Mouse (Mus musculus) heart, embryonic 10.5 days (tissue): ENCODE measurements at regions not wholly inside any gene's neighbourhood (a gene's known extent, or its start where the extent isn't known, plus 50 kb on each side); places are given as distances from the start of the nearest gene placed in this dataset.
"Not testable (repeated sequence)": the region's sequence is repeated elsewhere in the genome, so short reads cannot be mapped to it uniquely, and the experiment has no call there.

Experiments used
- DNase-seq: peaks from one replicate; pipeline ENCODE4 v3.0.0-alpha.2; 2017; ENCODE audit warnings: low spot score
- H3K27ac ChIP-seq: fragments of 300-500 bp; sonication (generic); 2 replicates; pipeline ENCODE4 v1.5.1; 2016; ENCODE audit warnings: mild to moderate bottlenecking
- H3K27me3 ChIP-seq: fragments of 300-500 bp; sonication (generic); 2 replicates; pipeline ENCODE4 v1.6.1; 2016; ENCODE audit warnings: mild to moderate bottlenecking; ENCODE audit not compliant: poor library complexity, insufficient read depth, severe bottlenecking
- H3K36me3 ChIP-seq: fragments of 300-500 bp; sonication (generic); 2 replicates; pipeline ENCODE4 v1.6.1; 2016; ENCODE audit warnings: mild to moderate bottlenecking, moderate library complexity
- H3K4me1 ChIP-seq: fragments of 300-500 bp; sonication (generic); 2 replicates; pipeline ENCODE4 v1.6.1; 2016; ENCODE audit warnings: mild to moderate bottlenecking
- H3K4me3 ChIP-seq: fragments of 300-500 bp; sonication (generic); 2 replicates; pipeline ENCODE4 v1.5.1; 2016; ENCODE audit warnings: mild to moderate bottlenecking, moderate library complexity
- H3K9me3 ChIP-seq: fragments of 300-500 bp; sonication (generic); 2 replicates; pipeline ENCODE4 v1.6.1; 2016; ENCODE audit warnings: mild to moderate bottlenecking, moderate library complexity
- WGBS: fragments of 180-500 bp; shearing (Covaris S2); methylation state at CpG from one replicate; pipeline ENCODE4 v1.1.7; 2016; 5-methylcytosine and 5-hydroxymethylcytosine counted together

- no peak for DNase-seq
- Histone ChIP-seq H3K4me1 (no peaks in the 10 kb centered on the region), H3K27me3 (no peaks in the 10 kb centered on the region), H3K36me3 (no peaks in the 10 kb centered on the region), H3K9me3 (no peaks in the 10 kb centered on the region), H3K4me3 (no peak overlapping the region), H3K27ac (no peak overlapping the region)
- WGBS = 80% methylated on average over 4 of the region's 4 CpGs
Measured at GRCm38 (mm10) chr4:81597390-81597789, 154.8 kb upstream of the Mpdz start.

- not testable (repeated sequence) for H3K27ac ChIP-seq, H3K27me3 ChIP-seq, H3K4me1 ChIP-seq, H3K4me3 ChIP-seq, DNase-seq, H3K36me3 ChIP-seq, H3K9me3 ChIP-seq
- 77% methylated on average over 3 of the region's 3 CpGs for WGBS
Measured at GRCm38 (mm10) chr4:81593431-81593830, 150.8 kb upstream of the Mpdz start.

- Histone ChIP-seq H3K4me1 (peaks cover 16% of the 10 kb centered on the region; the same call in 1 of the 2 replicates), H3K36me3 (no peaks in the 10 kb centered on the region), H3K4me3 (no peak overlapping the region), H3K9me3 (no peaks in the 10 kb centered on the region), H3K27me3 (no peaks in the 10 kb centered on the region), H3K27ac (0 out of 2 replicates have a peak overlapping the region, but pooled peaks have one; percentile 9)
- DNase-seq = no peak
- 40% methylated on average over 2 of the region's 2 CpGs for WGBS
Measured at GRCm38 (mm10) chr4:81582546-81582945, 139.9 kb upstream of the Mpdz start.

- Histone ChIP-seq H3K36me3 (no peaks in the 10 kb centered on the region), H3K4me1 (peaks cover 16% of the 10 kb centered on the region; the same call in 1 of the 2 replicates), H3K27ac (no peak overlapping the region), H3K9me3 (no peaks in the 10 kb centered on the region), H3K4me3 (no peak overlapping the region), H3K27me3 (no peaks in the 10 kb centered on the region)
- WGBS = 78% methylated on average over 8 of the region's 8 CpGs
- no peak for DNase-seq
Measured at GRCm38 (mm10) chr4:81580553-81580952, 137.9 kb upstream of the Mpdz start.

GRCm38 (mm10) chr4:81579389-81580110 lies 136.9 kb upstream of the Mpdz start:
- Histone ChIP-seq H3K9me3 (no peaks in the 10 kb centered on the region), H3K36me3 (no peaks in the 10 kb centered on the region), H3K4me3 (no peak overlapping the region), H3K27me3 (no peaks in the 10 kb centered on the region), H3K4me1 (peaks cover 16% of the 10 kb centered on the region; the same call in 1 of the 2 replicates), H3K27ac (peak overlapping the region; percentile 64)
- DNase-seq = no peak
- WGBS = 61% methylated on average over 8 of the region's 8 CpGs

DNA sequence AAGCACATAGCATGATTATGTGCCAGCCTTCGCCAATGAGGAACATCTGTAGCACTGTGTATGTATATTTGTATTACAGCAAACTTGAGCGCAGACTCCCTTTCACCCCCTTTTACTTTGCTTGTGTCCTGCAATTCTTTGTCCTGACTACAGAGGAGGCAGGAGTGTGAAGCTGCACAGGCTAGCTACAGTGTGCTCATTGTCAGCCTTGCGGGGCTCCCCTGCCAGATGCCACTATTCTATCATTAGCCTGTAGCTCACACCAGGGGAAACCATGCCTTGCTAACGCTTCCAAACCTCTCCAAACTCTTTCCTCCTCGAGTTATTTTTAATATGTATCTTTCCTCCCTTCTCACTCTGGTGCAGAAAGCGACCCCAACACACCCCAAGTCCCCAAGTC lies 136.4 kb upstream of the Mpdz start:
- H3K4me1 ChIP-seq = peaks cover 16% of the 10 kb centered on the region; the same call in 1 of the 2 replicates
- H3K36me3 ChIP-seq = no peaks in the 10 kb centered on the region
- no peaks in the 10 kb centered on the region for H3K9me3 ChIP-seq
- peak overlapping the region; percentile 64 for H3K27ac ChIP-seq
- DNase-seq = no peak
- 48% methylated on average over 6 of the region's 6 CpGs for WGBS
- no peak overlapping the region for H3K4me3 ChIP-seq
- no peaks in the 10 kb centered on the region for H3K27me3 ChIP-seq

GRCm38 (mm10) chr4:81573771-81574170 lies 131.2 kb upstream of the Mpdz start:
- Histone ChIP-seq H3K9me3 (no peaks in the 10 kb centered on the region), H3K27me3 (no peaks in the 10 kb centered on the region), H3K4me1 (peaks cover 3% of the 10 kb centered on the region; the same call in 1 of the 2 replicates), H3K27ac (no peak overlapping the region), H3K36me3 (no peaks in the 10 kb centered on the region), H3K4me3 (no peak overlapping the region)
- WGBS = 55% methylated on average over 5 of the region's 5 CpGs
- no peak for DNase-seq

- Histone ChIP-seq H3K36me3 (no peaks in the 10 kb centered on the region), H3K4me1 (peaks cover 7% of the 10 kb centered on the region; the same call in 1 of the 2 replicates), H3K9me3 (no peaks in the 10 kb centered on the region), H3K27me3 (no peaks in the 10 kb centered on the region), H3K27ac (no peak overlapping the region), H3K4me3 (no peak overlapping the region)
- WGBS = 67% methylated on average over 4 of the region's 4 CpGs
- DNase-seq = no peak
Measured at GRCm38 (mm10) chr4:81570736-81571135, 128.1 kb upstream of the Mpdz start.

GRCm38 (mm10) chr4:81569531-81569930 lies 126.9 kb upstream of the Mpdz start:
- Histone ChIP-seq H3K4me1 (peaks cover 13% of the 10 kb centered on the region; the same call in 1 of the 2 replicates), H3K4me3 (no peak overlapping the region), H3K27me3 (no peaks in the 10 kb centered on the region), H3K27ac (no peak overlapping the region), H3K9me3 (no peaks in the 10 kb centered on the region), H3K36me3 (no peaks in the 10 kb centered on the region)
- WGBS = 77% methylated on average over 3 of the region's 3 CpGs
- no peak for DNase-seq

GRCm38 (mm10) chr4:81568404-81568803 lies 125.8 kb upstream of the Mpdz start:
- Histone ChIP-seq H3K4me3 (no peak overlapping the region), H3K9me3 (no peaks in the 10 kb centered on the region), H3K36me3 (no peaks in the 10 kb centered on the region), H3K27ac (no peak overlapping the region), H3K4me1 (peaks cover 14% of the 10 kb centered on the region), H3K27me3 (no peaks in the 10 kb centered on the region)
- no peak for DNase-seq
- 85% methylated on average over 6 of the region's 6 CpGs for WGBS

DNA sequence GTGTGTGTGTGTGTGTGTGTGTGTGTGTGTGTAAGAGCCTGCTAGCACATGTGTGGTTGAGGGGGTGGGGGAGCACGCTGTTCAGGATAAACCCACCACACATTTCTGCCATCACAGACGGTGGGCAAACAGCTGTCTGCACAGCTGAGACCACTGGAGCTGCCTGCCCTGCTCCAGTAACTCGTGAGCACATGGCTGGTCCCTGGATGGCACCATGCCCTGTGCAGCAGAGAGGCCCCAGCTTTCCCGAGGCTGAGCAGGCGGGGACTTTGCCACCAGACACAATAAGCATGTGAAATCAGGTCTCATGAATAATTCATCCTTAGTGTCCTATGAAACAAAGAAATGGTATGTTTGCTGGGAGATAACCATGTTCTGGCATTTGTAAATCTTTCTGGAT lies 125.3 kb upstream of the Mpdz start:
- H3K9me3 ChIP-seq = no peaks in the 10 kb centered on the region
- no peaks in the 10 kb centered on the region for H3K36me3 ChIP-seq
- 76% methylated on average over 5 of the region's 5 CpGs for WGBS
- no peak for DNase-seq
- H3K27me3 ChIP-seq = no peaks in the 10 kb centered on the region
- H3K4me3 ChIP-seq = no peak overlapping the region
- peaks cover 18% of the 10 kb centered on the region for H3K4me1 ChIP-seq
- H3K27ac ChIP-seq = peak overlapping the region; percentile 1; the same call in 1 of the 2 replicates

- Histone ChIP-seq H3K4me1 (peaks cover 28% of the 10 kb centered on the region), H3K9me3 (no peaks in the 10 kb centered on the region), H3K4me3 (no peak overlapping the region), H3K27me3 (no peaks in the 10 kb centered on the region), H3K27ac (peak overlapping the region; percentile 47), H3K36me3 (no peaks in the 10 kb centered on the region)
- no peak for DNase-seq
- WGBS = 82% methylated on average over 11 of the region's 11 CpGs
Measured at GRCm38 (mm10) chr4:81566526-81566925, 123.9 kb upstream of the Mpdz start.

GRCm38 (mm10) chr4:81565422-81566395 lies 123.1 kb upstream of the Mpdz start:
- no peak for DNase-seq
- no peaks in the 10 kb centered on the region for H3K36me3 ChIP-seq
- no peak overlapping the region for H3K4me3 ChIP-seq
- H3K4me1 ChIP-seq = peaks cover 35% of the 10 kb centered on the region
- H3K9me3 ChIP-seq = no peaks in the 10 kb centered on the region
- peak overlapping the region; percentile 79 for H3K27ac ChIP-seq
- H3K27me3 ChIP-seq = no peaks in the 10 kb centered on the region
- 72% methylated on average over 21 of the region's 21 CpGs for WGBS
